8 mouse cellular contexts compared by ENCODE assay signal in the genomic region with DNA sequence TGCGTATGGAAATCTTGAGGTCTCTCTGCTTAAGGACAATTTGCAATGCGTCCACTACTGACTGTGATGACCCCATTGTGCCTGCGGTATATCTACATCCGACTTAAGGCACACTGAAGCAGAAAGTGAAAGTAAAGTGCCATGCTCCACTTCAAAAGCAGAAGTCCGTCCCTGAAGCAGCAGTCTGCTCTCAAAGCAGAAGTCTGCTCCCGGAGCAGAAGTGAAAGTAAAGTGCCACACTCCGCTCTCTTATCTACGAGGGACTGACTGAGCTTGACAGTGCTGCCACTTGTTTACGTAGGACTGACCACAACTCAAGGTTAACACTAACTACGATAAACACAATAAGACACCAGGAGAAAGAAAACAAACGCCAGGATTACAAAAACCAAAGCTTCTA.
DNase-seq lines count a peak whose midpoint lies in the region; ATAC-seq lines count a peak whose summit lies in the region.

No protein-coding gene starts in this region.

- DNase-seq in right cerebral cortex, adult 18-20 months, result peak; percentile 3
- DNase-seq in right cerebral cortex, postnatal 4 days, result no peak
- DNase-seq in c-Kit-positive CD71-negative TER-119-negative erythroid progenitor cells, embryonic 14.5 days (ENCODE audit: low read depth), result peak; percentile 42
- peak; percentile 52 to 54 for DNase-seq in thymus, postnatal 10 days (ENCODE audit: low spot score in 2 of 2)
- DNase-seq in cerebellum, adult 9-11 months, result no peak
- no peak for DNase-seq in urinary bladder, postnatal 25 days (ENCODE audit: low spot score)

- peak overlapping the region; percentile 43 for H3K4me2 ChIP-seq in intestine, embryonic 15.5 days (replicated peaks)

- no peak overlapping the region for H3K9ac ChIP-seq in intestine, embryonic 15.5 days

- no peaks in the 10 kb centered on the region for H3K36me3 ChIP-seq in intestine, embryonic 15.5 days
- no peaks in the 10 kb centered on the region for H3K36me3 ChIP-seq in macrophage (ENCODE audit: inconsistent target)

- no peaks in the 10 kb centered on the region for H3K79me2 ChIP-seq in macrophage (ENCODE audit: inconsistent target)

- no peak for ATAC-seq in intestine, embryonic 15.5 days

- H3K27ac ChIP-seq in intestine, embryonic 15.5 days, result no peak overlapping the region
- peak overlapping the region; percentile 44 for H3K27ac ChIP-seq in macrophage

- peak overlapping the region; percentile 17; the same call in 1 of the 2 replicates for H3K4me3 ChIP-seq in intestine, embryonic 15.5 days (replicated peaks)
- peak overlapping the region; percentile 15; the same call in 1 of the 2 replicates for H3K4me3 ChIP-seq in macrophage (ENCODE audit: inconsistent target)

- no peaks in the 10 kb centered on the region for H3K4me1 ChIP-seq in intestine, embryonic 15.5 days (replicated peaks)

- H3K9me3 ChIP-seq in intestine, embryonic 15.5 days, result no peaks in the 10 kb centered on the region

- WGBS in intestine, embryonic 15.5 days, result 55% methylated on average over 11 of the region's 11 CpGs
- 2% methylated on average over 11 of the region's 11 CpGs for WGBS in macrophage (ENCODE audit: missing documents)

- H3K27me3 ChIP-seq in intestine, embryonic 15.5 days (replicated peaks), result no peaks in the 10 kb centered on the region

Comparison
In these comparisons a context has a peak if more than half of its experiments do, and no peak if none do; other contexts are left out.
1. DNase-seq: peak in right cerebral cortex, adult 18-20 months (single experiment), c-Kit-positive CD71-negative TER-119-negative erythroid progenitor cells, embryonic 14.5 days (single experiment) and thymus, postnatal 10 days (2 of 2); none in right cerebral cortex, postnatal 4 days (single experiment), cerebellum, adult 9-11 months (single experiment) and urinary bladder, postnatal 25 days (single experiment).